Mouse (Mus musculus) gastrocnemius, adult 18-20 months (tissue): ENCODE measurements around the gene Cdca7. TPM values are rescaled to one million over a fixed set of nuclear protein-coding genes. Genes with fewer than 3 reads are reported as not detected.
A peak's percentile ranks its signal among the peaks of the same experiment; 100 is the strongest.

ENCODE experiments used
- DNase-seq: peaks from one replicate; pipeline ENCODE4 v3.0.0; 2021; ENCODE audit warnings: low spot score
- long read RNA-seq, 2 experiments: library from polyadenylated mRNA; stranded (forward); transcript quantifications; one replicate each; pipeline ENCODE4 v2.0.0; 2021
- total RNA-seq, 2 experiments: library from RNA; stranded (reverse); gene quantifications; 2 replicates each; pipeline ENCODE4 v1.2.3; 2021

Gene Cdca7
- under 1 TPM; 0.50 TPM for total RNA-seq
- long read RNA-seq, experiment 1, partial matches to known transcripts = 1 of 2 reads
- long read RNA-seq, experiment 1, other reads (novel, unspliced or antisense) = 0 of 2 reads
- long read RNA-seq, experiment 2 = 0 reads

DNA sequence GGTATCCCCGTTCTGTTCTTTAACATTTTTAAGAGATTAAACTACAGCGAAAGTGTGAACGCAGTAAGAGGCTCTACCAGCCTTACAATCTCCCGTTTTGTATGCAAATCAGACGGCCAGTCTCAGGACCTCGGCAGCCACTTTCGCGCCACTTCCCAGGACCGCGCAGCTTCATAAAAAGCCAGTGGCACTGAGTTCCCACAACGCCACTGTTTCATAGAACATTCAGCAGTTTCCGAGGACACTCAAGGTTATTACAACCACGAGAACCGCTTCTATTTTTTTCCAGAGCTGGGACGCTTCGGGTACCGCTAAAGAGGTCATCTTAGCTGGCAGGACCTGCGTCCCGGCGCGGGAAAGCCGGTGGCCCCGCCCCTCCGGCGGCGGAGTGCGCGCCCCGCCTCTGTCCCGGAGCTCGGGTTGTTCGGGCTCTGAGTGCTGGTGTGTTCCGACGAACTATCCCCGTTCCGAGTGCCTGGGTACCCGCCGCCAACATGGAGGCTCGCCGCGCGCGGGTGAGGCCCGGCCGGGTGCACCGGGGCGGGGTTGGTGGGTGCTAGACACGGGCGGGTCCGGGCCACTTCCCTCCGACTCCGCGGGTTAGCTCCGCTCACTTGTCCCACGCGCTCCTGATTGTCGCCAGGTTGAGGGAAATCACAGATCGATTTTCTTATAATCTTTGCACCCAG lies at the start of gene Cdca7:
Gene Cdca7 (plus strand): TSS at position 363 of the 689 bp plus-strand sequence.
- DNase-seq = peak; percentile 57

DNA sequence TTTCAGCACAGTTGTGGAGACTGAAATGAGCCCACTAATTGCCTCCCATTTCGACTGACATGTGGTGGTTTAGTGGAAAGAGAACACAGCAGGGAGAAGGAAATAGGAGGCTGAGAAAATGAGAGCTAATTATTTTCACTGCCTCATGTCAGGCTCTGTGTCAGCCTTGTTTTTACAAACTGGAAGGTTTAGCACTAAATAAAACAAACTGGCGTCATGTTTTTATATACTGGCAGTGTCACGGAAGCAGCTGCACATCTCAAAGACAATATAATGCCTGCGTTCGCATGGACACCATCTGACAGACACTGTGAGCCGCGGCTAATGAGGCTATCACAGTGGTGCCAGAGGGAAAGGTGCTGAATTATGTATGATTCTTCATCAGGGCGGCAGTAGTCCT lies 49.2 kb upstream of the Cdca7 start:
- DNase-seq = no peak

DNA sequence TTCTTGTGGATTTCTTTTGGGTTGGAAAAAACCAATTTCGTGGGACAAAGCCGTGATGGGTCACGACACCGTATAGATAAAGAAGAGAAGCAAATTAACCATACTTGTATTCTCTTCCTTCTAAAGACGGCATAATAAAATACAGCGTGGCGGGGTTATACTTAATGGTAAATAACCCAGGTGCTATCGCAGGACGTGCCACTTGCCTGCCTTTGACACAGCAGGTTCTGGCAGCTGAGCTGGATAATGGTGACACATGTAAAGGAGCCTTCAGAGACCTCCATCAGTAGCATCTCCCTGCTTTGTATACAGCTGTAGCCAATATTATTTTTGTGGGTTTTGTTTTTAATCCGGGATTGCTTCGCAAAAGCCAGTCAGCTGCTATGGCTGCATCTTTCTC lies 48.7 kb upstream of the Cdca7 start:
- DNase-seq = no peak

DNA sequence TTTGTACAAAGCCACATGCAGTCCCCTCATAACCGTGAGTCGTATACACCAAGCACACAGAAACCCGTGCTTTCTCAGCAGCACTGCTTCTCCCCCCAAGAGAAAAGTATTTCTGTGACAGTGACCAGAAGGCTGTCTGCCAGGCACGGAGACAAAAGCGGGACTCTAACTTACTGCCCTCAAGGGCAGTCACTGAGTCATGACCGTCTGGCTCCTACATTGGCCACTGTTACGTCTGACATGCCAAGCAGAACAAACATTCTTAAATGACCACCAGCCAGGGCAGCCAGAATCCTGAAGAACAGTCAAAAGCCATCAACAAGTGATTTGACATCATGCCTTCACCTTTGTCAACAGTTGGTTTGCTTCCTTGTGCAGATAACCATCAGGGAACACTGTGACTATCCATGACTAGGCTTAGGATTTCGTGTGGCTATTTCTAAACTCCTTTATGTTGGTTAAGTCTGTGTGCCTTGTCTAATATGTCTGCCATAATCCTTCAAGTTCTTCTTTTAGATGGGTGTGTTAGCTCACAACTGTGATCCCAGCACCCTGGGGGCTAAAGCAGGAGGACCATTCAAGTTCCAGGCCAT lies 36.9 kb upstream of the Cdca7 start:
- DNase-seq = no peak

DNA sequence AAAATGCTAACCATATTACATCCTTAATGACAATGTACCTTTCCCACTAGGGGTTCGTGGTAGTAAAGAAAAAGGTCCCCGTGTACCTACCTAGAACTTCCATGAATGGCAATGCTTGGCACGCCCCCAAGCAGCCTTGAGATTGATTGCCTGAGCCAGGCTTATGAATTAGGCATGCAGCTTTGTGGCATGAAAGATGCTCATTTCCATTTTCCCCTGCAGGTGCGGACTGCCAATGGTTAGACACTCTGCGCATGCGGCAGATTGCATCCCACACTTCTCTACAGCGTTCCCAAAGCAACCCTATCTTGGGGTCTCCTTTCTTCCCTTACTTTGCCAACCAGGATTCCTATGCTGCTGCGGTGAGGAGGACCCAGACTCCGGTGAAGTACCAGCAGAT lies 34.9 kb upstream of the Cdca7 start:
- no peak for DNase-seq

DNA sequence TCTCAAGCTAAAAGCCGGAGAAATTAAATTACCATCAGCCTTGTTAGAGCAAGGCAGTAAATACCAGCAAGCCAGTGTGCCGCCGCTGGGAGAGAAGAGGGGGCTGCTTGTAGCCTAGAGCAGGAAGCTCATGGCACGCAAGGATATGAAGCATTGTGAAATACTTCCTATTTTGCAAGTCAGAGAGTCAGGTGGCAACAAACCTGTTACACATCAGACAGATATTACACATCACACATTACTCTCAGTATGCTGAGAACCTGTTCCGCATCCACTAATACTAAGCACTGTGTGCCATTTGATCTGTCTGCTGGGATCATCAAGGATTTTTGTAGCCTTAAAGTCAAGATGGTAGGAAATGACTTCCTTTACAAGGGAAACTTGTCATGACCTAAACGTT lies 33.1 kb upstream of the Cdca7 start:
- DNase-seq = no peak

DNA sequence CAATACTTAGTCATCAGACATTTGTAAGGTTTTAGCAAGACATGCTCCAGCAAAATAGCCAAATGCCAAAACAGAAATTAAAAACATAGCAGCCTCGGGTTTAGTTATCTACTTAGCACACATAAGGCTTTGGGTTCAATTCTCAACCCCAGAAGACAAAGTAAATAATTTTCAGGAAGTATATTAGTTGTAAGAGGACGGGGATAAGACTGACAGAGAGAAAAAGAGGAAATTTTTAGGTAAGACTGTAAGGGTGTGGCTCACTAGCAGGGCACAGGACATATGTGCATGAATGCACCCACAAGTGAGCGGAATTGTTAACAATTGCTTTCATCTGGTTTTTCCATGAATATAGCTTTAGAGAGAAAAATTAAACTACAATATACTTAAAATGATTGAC lies 32.0 kb upstream of the Cdca7 start:
- no peak for DNase-seq

DNA sequence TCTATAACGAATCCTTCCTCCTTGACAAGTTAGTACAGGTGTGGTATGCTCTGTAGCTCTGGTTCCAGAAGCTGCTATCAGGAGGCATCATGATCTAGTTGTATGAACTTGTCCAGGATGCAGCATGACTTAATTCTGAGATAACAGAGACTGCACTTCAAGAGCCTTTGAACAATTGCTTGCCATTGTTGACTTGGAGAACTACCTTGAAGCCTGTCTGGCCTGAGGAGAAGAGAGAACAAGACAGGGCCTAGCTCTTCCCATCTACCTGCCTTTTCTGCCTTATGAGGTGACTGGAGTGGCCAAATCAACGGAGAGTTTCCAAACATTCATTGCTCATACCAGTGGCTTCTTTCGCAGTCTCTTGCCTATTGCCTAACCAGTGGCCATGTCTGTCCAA lies 29.9 kb upstream of the Cdca7 start:
- no peak for DNase-seq

DNA sequence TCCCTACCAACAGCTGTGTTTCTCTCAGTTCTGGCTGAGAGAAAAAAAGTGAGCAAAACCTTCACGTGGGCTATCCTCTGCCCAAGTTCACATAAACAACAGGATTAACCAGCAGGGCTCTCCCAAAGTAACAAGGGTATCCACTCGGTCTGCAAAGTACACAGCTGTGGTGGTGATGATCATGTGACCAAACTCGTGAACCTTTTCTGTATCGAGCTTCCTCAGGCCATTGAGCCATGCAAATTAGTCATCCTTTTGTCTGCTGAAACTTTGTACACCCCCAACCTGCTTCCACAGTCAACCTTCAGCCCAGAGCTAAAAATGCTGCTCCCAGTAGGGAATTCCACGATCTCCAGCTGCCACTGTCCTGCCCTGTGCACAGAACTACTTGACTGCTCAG lies 29.3 kb upstream of the Cdca7 start:
- DNase-seq = no peak

DNA sequence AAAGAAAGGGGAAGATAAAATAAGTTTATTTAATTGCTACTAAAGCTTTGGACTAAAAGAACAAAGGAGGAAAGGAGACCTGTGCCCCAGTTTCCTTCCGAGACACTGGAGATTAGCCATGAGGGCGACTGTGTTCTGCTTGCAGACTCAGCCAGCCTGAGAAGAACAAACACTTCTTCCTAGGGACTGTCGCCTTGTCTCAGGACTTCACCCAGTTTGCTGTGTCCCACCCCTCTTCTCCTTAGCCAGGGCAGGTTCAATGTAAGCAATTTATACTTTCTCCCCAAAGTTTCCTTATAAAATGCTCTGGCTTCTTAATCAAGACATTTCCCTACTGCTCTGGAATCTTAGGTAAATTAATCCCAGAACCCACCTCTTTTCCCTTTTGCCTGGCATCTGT lies 22.4 kb upstream of the Cdca7 start:
- no peak for DNase-seq

DNA sequence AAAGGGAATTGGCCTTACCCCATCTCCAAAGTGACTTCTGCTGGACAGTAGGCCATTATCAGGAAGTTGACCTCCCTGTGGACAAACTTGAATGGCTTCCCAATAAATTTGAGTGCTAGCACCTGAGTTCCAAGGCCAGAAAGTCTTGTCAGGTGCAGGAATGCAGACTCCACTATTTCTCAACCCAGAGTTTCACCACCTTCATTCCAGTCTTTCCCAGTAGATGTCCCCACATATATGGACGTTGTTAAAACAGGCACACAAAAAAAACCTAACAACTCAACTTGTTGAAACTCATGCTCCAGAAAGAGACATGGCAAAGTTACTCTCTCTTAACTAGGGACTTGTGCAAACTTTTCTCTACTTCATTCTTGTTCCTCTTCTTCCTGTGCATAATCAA lies 19.8 kb upstream of the Cdca7 start:
- no peak for DNase-seq

DNA sequence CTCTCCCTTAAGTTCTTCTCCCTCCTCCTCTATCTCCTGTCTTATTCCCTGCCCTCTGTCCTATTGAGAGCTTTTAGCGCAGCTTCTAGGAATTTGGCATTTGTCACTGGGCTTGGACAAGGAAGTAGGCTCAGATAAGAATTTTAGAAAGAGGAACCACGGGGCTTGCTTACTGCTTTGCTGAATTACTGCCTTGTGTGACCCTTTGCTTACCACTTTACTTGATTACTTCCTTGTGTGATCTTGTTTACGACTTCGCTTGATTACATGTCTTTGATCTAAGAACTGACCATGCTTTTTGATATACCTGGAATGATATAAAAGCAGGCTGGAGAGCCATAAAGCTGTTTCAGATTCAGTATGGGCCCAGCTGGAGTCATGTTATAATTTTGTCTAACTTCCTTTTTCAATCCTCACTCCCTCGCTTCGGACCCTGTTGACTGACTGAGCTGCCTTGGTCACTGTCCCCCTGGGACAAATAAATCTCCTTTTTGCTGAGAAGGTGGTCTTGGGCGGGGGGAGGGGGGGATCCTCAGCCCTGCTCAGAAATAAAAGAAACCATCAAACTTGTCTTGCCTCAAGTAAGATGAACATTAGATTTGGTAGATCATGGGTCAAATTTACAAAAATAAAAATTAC lies 11.5 kb upstream of the Cdca7 start:
- no peak for DNase-seq

DNA sequence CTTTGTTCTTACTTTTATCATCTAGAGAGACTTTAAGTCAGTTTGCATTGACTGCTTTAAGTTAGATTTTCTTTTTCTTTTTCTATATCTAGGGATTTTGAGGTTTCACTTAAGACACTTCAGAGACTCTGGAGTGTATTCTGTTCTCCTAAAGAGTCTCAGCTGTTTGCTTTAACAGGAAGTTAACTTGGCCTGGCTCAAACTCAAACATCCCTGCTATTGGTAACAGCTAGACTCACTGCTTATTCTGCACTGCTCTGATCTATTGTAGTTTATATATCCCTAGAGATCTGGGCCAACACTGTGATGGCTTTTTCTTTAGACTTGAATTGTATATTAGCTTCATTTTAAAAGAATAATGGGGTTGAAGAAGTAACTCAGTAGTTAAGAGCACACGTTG lies 8.4 kb upstream of the Cdca7 start:
- no peak for DNase-seq

DNA sequence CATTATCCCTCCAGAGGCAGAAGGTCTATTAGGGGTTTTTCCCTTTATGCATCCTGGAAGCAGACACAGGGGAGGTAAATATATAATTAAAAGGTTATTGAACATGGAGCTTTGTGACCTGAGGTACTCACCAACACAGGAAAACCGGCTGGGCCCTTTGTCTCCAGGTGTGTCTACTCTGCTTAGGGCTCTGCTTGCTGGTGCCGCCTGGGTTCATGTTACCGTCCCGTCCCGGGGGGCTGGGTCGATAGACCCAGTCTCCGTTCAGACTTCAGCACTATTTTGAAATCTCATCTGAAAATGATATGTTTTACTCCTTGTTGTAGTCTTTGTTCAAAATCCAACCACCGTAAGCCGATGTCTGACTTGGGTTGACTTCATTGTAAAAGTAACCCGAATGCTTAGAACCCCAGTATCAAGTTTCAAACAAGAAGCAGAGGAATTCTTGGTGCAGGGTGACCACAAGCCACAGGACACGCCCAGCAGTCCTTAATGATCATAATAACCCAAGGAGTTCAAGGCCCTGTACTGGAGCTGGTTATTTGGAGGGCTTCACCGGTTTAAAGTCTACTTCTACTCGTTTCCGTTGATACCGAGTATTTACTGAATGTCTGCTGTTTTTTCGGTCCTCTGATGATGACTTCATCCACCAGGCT lies 4.4 kb upstream of the Cdca7 start:
- DNase-seq = no peak

DNA sequence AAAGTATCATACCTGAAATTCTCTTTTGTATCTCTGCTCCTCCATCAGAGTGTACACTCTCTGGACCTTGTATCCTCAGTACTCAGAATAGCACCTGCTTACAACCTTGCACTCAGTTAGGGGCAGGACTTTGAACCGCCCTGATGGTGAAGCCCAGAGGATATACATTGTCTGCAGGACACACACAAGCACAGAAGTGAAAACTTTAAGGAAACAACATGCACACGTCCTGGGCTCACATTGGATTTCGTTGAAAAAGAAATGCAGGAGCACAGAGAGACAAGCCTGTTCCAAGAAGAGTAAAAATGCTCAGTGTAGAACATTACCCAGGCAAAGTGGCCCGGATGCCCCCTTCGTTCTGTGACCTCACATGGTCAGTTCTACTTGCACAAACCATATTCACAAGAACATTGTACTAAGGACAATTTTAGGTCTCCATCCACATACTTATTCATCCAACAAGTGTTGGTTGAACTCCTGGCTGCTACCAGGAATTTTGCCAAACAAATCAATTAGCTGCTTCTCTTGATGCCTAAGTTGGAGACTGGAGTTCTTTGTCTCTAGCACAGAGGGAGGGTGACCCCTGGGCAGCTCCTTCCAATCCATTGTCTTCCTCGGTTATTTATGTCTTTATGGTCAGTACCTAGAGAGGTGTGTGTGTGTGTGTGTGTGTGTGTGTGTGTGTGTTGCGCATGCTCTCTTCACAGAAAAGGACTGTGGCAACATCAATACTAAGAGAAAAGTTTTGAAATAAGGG lies 1.2 kb upstream of the Cdca7 start:
- no peak for DNase-seq

DNA sequence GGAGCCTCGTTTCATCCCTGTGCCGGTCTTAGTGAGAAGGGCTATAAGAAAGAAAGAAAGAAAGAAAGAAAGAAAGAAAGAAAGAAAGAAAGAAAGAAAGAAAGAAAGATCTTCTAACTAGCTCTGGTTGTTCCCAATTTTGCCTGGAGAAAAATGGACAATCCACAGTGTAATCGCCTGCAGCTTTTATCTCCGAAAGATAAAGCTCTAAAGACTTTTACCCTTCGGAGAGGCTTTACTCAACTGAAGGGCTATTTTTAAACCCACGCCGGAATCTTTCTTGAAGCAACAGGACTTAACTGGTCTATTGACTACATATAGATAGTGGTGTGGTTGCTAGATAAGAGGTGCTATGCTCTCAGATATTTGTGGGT lies 549 bp upstream of the Cdca7 start:
- DNase-seq = no peak

DNA sequence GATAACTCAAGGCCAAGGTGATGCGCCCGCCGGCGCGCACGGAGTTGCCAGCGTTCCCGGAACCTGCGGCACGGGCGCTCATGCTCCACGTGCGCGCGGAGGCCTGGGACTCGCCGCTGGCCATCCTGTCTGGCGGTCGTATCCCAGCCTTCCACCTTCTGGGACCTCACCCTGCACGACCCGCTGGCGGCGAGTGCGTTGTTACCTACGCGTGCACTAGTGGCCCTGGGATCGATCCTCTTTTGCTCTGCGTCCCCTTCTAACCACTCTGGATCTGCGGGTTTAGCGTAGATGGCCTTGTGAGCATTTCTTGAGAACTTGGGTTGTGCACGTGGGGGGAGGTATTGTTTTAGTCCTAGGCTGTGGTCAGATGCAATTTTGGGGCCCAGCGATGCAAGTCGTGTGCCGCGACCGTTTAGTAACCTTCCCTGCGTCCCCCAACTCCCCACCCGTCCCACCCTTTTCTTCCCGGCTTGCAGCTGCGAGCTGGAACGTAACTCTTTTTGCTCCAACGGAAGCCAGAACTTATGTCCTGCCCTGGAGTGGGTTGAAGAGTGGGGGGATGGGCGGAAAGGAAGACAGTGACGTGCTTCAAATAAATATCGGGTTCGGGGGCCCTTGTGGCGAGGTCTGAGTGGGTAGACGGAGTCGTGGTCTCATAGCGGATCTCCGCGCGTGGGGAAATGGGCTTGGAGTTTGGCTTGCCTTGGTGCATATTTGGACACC lies 690 bp downstream of the Cdca7 start:
- no peak for DNase-seq

DNA sequence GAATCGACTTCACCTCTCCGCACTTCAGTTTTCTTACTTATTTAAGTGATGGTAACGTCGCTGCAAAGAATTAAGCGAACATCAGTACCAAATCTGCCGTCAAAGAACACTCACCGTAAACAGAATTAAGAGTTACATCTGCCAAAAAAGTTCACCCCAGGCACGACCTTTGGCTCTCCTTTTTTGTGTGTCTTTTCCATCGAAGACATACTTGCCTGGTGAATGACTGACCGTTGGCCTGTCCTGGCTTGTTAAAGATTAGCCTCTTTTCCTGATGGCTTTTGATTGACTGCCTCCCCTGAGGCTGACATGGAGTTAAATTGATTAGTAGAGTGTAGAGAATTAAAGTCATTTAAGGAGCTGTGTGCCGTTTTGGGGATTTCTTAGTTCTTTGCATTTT lies 1.3 kb downstream of the Cdca7 start:
- DNase-seq = no peak

DNA sequence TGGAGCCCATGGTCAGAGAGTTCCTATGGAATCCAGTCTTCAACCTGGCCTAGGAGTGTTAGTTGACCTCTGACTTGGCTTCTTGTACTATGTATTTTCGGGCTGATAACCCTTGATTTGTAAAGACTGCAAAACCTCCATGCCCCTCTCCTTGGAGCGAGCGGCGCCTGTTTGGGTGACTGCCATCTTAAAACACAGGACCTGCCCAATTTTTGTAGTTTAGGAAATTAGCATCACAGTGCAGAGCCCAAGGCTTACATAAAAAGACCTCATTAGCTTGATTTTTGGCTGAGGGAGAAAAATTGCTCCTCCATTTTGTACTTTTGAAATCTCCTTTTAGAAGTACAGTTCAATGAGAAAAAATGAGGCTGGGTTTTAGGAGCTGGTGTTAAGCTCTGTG lies 2.2 kb downstream of the Cdca7 start:
- no peak for DNase-seq

DNA sequence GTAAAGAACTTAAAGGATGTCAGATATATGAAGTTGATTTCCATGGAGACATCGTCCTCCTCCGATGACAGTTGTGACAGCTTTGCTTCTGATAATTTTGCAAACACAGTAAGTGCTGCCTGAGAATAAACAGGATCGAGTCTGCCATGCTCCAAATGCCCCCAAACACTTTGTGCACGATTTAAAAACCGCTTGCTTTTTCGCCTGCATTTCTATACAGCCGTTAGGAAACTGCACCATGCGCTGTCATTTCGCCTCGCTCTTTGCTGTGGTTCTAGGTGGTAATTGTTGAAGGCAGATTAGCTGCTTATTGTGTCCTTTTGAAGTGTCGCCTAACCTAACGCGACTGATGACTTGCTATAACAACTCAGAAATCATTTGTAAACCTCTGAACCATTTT lies 3.0 kb downstream of the Cdca7 start:
- DNase-seq = no peak

DNA sequence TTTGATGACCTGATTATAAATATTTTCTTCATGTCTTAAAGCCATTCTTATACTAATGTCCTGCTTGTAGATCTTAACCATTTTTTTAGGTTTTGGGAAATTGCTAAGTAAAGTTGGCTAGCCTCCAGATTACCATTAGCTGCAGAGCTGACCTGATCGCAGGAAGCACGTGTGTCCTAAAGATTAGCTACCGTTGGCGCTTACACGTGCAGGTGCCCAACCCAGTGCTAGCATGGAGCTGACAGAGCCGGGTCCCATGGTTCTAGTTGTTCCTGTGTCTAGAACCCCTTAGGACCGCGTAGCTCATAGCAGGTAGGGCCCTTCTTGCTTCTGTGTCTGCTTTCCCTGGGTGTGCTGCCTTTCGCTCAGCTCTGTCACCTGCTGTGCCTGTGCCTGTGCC lies 3.9 kb downstream of the Cdca7 start:
- DNase-seq = no peak
